Mouse (Mus musculus): ENCODE measurements around the gene Fbxo9. TPM values are rescaled to one million over a fixed set of nuclear protein-coding genes. Genes with fewer than 3 reads are reported as not detected.

Fbxo9 gene
- polyA plus RNA-seq, 1 experiment from 2014 or later = 43.0 TPM

DNA sequence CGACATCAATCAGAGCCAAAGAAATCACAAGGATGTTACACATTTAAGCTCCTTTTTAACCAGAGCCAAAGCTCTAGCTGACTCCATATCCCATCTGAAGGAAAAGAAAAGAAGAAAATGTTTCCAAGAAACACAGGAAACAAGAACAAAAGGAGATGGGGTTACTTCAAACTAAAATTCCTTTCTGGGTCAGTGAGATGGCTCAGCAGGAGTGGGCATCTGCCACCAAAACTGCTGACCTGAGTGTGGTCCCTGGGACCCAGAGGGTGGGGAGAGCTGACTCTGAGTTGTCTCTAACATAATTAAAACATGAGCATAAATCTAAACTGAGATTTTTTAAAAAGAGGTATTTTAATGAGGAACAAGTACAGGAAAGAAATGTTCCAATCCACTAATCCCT, 19.0 kb downstream of the Fbxo9 start:
- Histone ChIP-seq H3K27ac (ENCODE audit: low read depth) (no peak overlapping the region), H3K4me1 (replicated peaks; ENCODE audit: control insufficient read depth, insufficient read depth, low read length) (no peaks in the 10 kb centered on the region), H3K4me2 (ENCODE audit: low read length) (no peak overlapping the region), H3K36me3 (ENCODE audit: control insufficient read depth, insufficient read depth, low read length) (peaks cover 60% of the 10 kb centered on the region), H3K4me3 (ENCODE audit: low read depth, low read length) (no peak overlapping the region), H3K9me3 (ENCODE audit: control insufficient read depth, low read length) (no peaks in the 10 kb centered on the region), H3K9ac (ENCODE audit: low read length) (no peak overlapping the region), H3K27me3 (replicated peaks; ENCODE audit: control insufficient read depth, insufficient read depth, low read length) (no peaks in the 10 kb centered on the region)
- ATAC-seq (replicated peaks; ENCODE audit: low FRiP score, low TSS enrichment, low read depth) (no peak), DNase-seq (ENCODE audit: low spot score) (no peak)
- WGBS = 90% methylated on average over 1 of the region's 1 CpGs

DNA sequence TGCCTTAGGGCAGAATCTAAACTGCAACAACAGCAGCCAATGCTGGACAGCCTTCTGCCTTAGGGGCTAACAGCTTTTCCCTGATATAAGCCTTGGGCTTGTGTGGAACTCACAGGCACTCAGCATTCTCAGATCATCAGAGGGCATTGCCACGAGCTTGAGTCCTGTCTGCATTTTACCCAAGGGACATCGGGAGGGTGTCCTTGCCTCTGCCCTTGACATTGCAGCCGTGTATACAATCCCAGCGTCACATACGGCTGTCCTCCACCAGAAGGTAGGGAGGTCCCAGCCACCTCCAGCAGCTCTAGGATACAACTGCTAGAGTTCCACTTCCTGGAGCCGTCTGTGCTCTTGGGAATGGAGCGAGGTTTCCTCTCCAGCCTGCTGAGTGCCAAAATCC, 19.9 kb downstream of the Fbxo9 start:
- no peaks in the 10 kb centered on the region for H3K27me3 ChIP-seq (replicated peaks; ENCODE audit: control insufficient read depth, insufficient read depth, low read length)
- no peaks in the 10 kb centered on the region for H3K4me1 ChIP-seq (replicated peaks; ENCODE audit: control insufficient read depth, insufficient read depth, low read length)
- no peak overlapping the region for H3K27ac ChIP-seq (ENCODE audit: low read depth)
- H3K9me3 ChIP-seq (ENCODE audit: control insufficient read depth, low read length) = no peaks in the 10 kb centered on the region
- WGBS = 85% methylated on average over 7 of the region's 7 CpGs
- no peak overlapping the region for H3K9ac ChIP-seq (ENCODE audit: low read length)
- no peak overlapping the region for H3K4me3 ChIP-seq (ENCODE audit: low read depth, low read length)
- H3K4me2 ChIP-seq (ENCODE audit: low read length) = no peak overlapping the region
- ATAC-seq (replicated peaks; ENCODE audit: low FRiP score, low TSS enrichment, low read depth) (no peak), DNase-seq (ENCODE audit: low spot score) (no peak)
- H3K36me3 ChIP-seq (ENCODE audit: control insufficient read depth, insufficient read depth, low read length) = peaks cover 60% of the 10 kb centered on the region

DNA sequence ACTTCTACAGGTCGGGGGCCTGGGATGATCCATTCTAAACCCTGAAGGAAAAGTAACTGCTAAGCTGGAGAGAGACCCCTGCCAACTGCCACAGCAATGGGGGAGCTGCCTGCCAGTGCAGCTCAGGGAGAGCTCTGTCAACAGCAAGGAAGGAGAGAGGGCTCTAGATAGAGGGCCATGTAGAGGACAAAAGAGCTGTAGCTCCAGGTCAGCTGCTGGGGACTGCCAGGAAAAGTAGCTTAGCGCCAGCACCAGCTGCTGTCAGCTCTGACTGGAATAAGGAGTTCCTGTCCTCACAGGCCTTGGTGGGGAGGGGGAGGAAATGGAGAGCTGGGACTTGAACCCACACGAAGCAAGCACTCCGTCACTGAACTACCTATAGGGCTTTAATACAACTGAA, 20.3 kb downstream of the Fbxo9 start:
- no peak overlapping the region for H3K27ac ChIP-seq (ENCODE audit: low read depth)
- DNase-seq (ENCODE audit: low spot score) (no peak), ATAC-seq (replicated peaks; ENCODE audit: low FRiP score, low TSS enrichment, low read depth) (no peak)
- H3K4me1 ChIP-seq (replicated peaks; ENCODE audit: control insufficient read depth, insufficient read depth, low read length) = no peaks in the 10 kb centered on the region
- no peak overlapping the region for H3K4me3 ChIP-seq (ENCODE audit: low read depth, low read length)
- H3K36me3 ChIP-seq (ENCODE audit: control insufficient read depth, insufficient read depth, low read length) = peaks cover 61% of the 10 kb centered on the region
- H3K4me2 ChIP-seq (ENCODE audit: low read length) = no peak overlapping the region
- H3K9me3 ChIP-seq (ENCODE audit: control insufficient read depth, low read length) = no peaks in the 10 kb centered on the region
- no peaks in the 10 kb centered on the region for H3K27me3 ChIP-seq (replicated peaks; ENCODE audit: control insufficient read depth, insufficient read depth, low read length)
- 77% methylated on average over 4 of the region's 4 CpGs for WGBS
- H3K9ac ChIP-seq (ENCODE audit: low read length) = no peak overlapping the region

DNA sequence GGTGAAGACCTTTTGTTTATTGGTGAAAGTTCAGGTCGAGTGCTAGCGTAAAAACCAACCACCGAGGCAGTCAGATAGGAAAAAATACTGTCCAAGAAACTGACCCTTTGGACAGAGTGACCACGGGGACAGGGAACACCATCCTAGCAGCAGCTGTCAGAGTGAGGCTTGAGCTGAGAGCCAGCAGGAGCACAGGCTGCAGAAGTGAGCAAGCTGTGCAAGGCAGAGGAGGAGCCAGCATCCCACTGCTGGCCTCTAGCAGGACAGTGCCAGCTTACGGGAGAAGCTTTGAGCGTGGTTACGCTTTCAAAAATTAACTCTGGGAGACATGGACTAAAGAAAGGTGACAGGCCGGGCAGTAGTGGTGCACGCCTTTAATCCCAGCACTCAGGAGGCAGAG, 21.1 kb downstream of the Fbxo9 start:
- Histone ChIP-seq H3K9me3 (ENCODE audit: control insufficient read depth, low read length) (no peaks in the 10 kb centered on the region), H3K9ac (ENCODE audit: low read length) (no peak overlapping the region), H3K4me2 (ENCODE audit: low read length) (no peak overlapping the region), H3K27me3 (replicated peaks; ENCODE audit: control insufficient read depth, insufficient read depth, low read length) (no peaks in the 10 kb centered on the region), H3K4me3 (ENCODE audit: low read depth, low read length) (no peak overlapping the region), H3K36me3 (ENCODE audit: control insufficient read depth, insufficient read depth, low read length) (peaks cover 57% of the 10 kb centered on the region), H3K4me1 (replicated peaks; ENCODE audit: control insufficient read depth, insufficient read depth, low read length) (no peaks in the 10 kb centered on the region), H3K27ac (ENCODE audit: low read depth) (no peak overlapping the region)
- DNase-seq (ENCODE audit: low spot score) (no peak), ATAC-seq (replicated peaks; ENCODE audit: low FRiP score, low TSS enrichment, low read depth) (no peak)
- 89% methylated on average over 9 of the region's 9 CpGs for WGBS

GRCm38 (mm10) chr9:78085722-78086287, 23.1 kb downstream of the Fbxo9 start:
- Histone ChIP-seq H3K36me3 (ENCODE audit: control insufficient read depth, insufficient read depth, low read length) (peaks cover 63% of the 10 kb centered on the region), H3K9ac (ENCODE audit: low read length) (no peak overlapping the region), H3K4me3 (ENCODE audit: low read depth, low read length) (no peak overlapping the region), H3K27ac (ENCODE audit: low read depth) (no peak overlapping the region), H3K4me2 (ENCODE audit: low read length) (no peak overlapping the region), H3K9me3 (ENCODE audit: control insufficient read depth, low read length) (no peaks in the 10 kb centered on the region), H3K27me3 (replicated peaks; ENCODE audit: control insufficient read depth, insufficient read depth, low read length) (no peaks in the 10 kb centered on the region), H3K4me1 (replicated peaks; ENCODE audit: control insufficient read depth, insufficient read depth, low read length) (no peaks in the 10 kb centered on the region)
- DNase-seq (ENCODE audit: low spot score) (no peak), ATAC-seq (replicated peaks; ENCODE audit: low FRiP score, low TSS enrichment, low read depth) (peak; percentile 82)
- 63% methylated on average over 14 of the region's 14 CpGs for WGBS

GRCm38 (mm10) chr9:78084341-78084740, 24.5 kb downstream of the Fbxo9 start:
- ATAC-seq (replicated peaks; ENCODE audit: low FRiP score, low TSS enrichment, low read depth) (no peak), DNase-seq (ENCODE audit: low spot score) (no peak)
- H3K9ac ChIP-seq (ENCODE audit: low read length) = no peak overlapping the region
- no peak overlapping the region for H3K4me2 ChIP-seq (ENCODE audit: low read length)
- H3K27ac ChIP-seq (ENCODE audit: low read depth) = no peak overlapping the region
- H3K4me1 ChIP-seq (replicated peaks; ENCODE audit: control insufficient read depth, insufficient read depth, low read length) = no peaks in the 10 kb centered on the region
- H3K4me3 ChIP-seq (ENCODE audit: low read depth, low read length) = no peak overlapping the region
- peaks cover 56% of the 10 kb centered on the region for H3K36me3 ChIP-seq (ENCODE audit: control insufficient read depth, insufficient read depth, low read length)
- no peaks in the 10 kb centered on the region for H3K27me3 ChIP-seq (replicated peaks; ENCODE audit: control insufficient read depth, insufficient read depth, low read length)
- H3K9me3 ChIP-seq (ENCODE audit: control insufficient read depth, low read length) = no peaks in the 10 kb centered on the region
- 84% methylated on average over 4 of the region's 4 CpGs for WGBS

- no peaks in the 10 kb centered on the region for H3K4me1 ChIP-seq (replicated peaks; ENCODE audit: control insufficient read depth, insufficient read depth, low read length)
- no peak overlapping the region for H3K4me2 ChIP-seq (ENCODE audit: low read length)
- H3K36me3 ChIP-seq (ENCODE audit: control insufficient read depth, insufficient read depth, low read length) = peaks cover 46% of the 10 kb centered on the region
- H3K4me3 ChIP-seq (ENCODE audit: low read depth, low read length) = no peak overlapping the region
- H3K9me3 ChIP-seq (ENCODE audit: control insufficient read depth, low read length) = no peaks in the 10 kb centered on the region
- H3K27ac ChIP-seq (ENCODE audit: low read depth) = no peak overlapping the region
- H3K9ac ChIP-seq (ENCODE audit: low read length) = no peak overlapping the region
- no peaks in the 10 kb centered on the region for H3K27me3 ChIP-seq (replicated peaks; ENCODE audit: control insufficient read depth, insufficient read depth, low read length)
- DNase-seq (ENCODE audit: low spot score) (no peak), ATAC-seq (replicated peaks; ENCODE audit: low FRiP score, low TSS enrichment, low read depth) (no peak)
- WGBS = 88% methylated on average over 7 of the region's 7 CpGs
These were observed 27.0 kb downstream of the Fbxo9 start for GRCm38 (mm10) chr9:78081835-78082234.

- H3K27ac ChIP-seq (ENCODE audit: low read depth) = no peak overlapping the region
- no peaks in the 10 kb centered on the region for H3K27me3 ChIP-seq (replicated peaks; ENCODE audit: control insufficient read depth, insufficient read depth, low read length)
- peaks cover 14% of the 10 kb centered on the region for H3K36me3 ChIP-seq (ENCODE audit: control insufficient read depth, insufficient read depth, low read length)
- DNase-seq (ENCODE audit: low spot score) (no peak), ATAC-seq (replicated peaks; ENCODE audit: low FRiP score, low TSS enrichment, low read depth) (no peak)
- WGBS = 28% methylated on average over 2 of the region's 2 CpGs
- no peaks in the 10 kb centered on the region for H3K4me1 ChIP-seq (replicated peaks; ENCODE audit: control insufficient read depth, insufficient read depth, low read length)
- H3K9ac ChIP-seq (ENCODE audit: low read length) = no peak overlapping the region
- H3K4me2 ChIP-seq (ENCODE audit: low read length) = no peak overlapping the region
- H3K4me3 ChIP-seq (ENCODE audit: low read depth, low read length) = no peak overlapping the region
- H3K9me3 ChIP-seq (ENCODE audit: control insufficient read depth, low read length) = no peaks in the 10 kb centered on the region
These were observed 30.6 kb downstream of the Fbxo9 start for GRCm38 (mm10) chr9:78078240-78078639.

- WGBS = 88% methylated on average over 3 of the region's 3 CpGs
- Histone ChIP-seq H3K9me3 (ENCODE audit: control insufficient read depth, low read length) (no peaks in the 10 kb centered on the region), H3K27ac (ENCODE audit: low read depth) (no peak overlapping the region), H3K27me3 (replicated peaks; ENCODE audit: control insufficient read depth, insufficient read depth, low read length) (no peaks in the 10 kb centered on the region), H3K4me1 (replicated peaks; ENCODE audit: control insufficient read depth, insufficient read depth, low read length) (no peaks in the 10 kb centered on the region), H3K9ac (ENCODE audit: low read length) (no peak overlapping the region), H3K4me3 (ENCODE audit: low read depth, low read length) (no peak overlapping the region), H3K36me3 (ENCODE audit: control insufficient read depth, insufficient read depth, low read length) (no peaks in the 10 kb centered on the region), H3K4me2 (ENCODE audit: low read length) (no peak overlapping the region)
- ATAC-seq (replicated peaks; ENCODE audit: low FRiP score, low TSS enrichment, low read depth) (no peak), DNase-seq (ENCODE audit: low spot score) (no peak)
These were observed 33.6 kb downstream of the Fbxo9 start for GRCm38 (mm10) chr9:78075256-78075655.
